Mouse (Mus musculus): ENCODE measurements around the gene Gmip.

Gene Gmip

GRCm38 (mm10) chr8:69808094-69808863, at the start of gene Gmip:
TSS of gene Gmip (plus strand) at chr8:69808679.
- peak; percentile 54 for DNase-seq (ENCODE audit: low read depth, low spot score)

- DNase-seq (ENCODE audit: low read depth, low spot score), result no peak
These were observed 46.5 kb upstream of the Gmip start for GRCm38 (mm10) chr8:69761814-69762445.

- DNase-seq (ENCODE audit: low read depth, low spot score), result no peak
These were observed 37.3 kb upstream of the Gmip start for GRCm38 (mm10) chr8:69771221-69771620.

- DNase-seq (ENCODE audit: low read depth, low spot score), result no peak
These were observed 36.4 kb upstream of the Gmip start for GRCm38 (mm10) chr8:69772106-69772505.

GRCm38 (mm10) chr8:69774503-69775148, 33.9 kb upstream of the Gmip start, which contains the start of gene Gm20422:
TSS of gene Gm20422 (minus strand) at chr8:69774886.
- DNase-seq (ENCODE audit: low read depth, low spot score), result peak; percentile 98

GRCm38 (mm10) chr8:69775149-69775534, 33.3 kb upstream of the Gmip start:
- no peak for DNase-seq (ENCODE audit: low read depth, low spot score)

- DNase-seq (ENCODE audit: low read depth, low spot score), result no peak
These were observed 31.4 kb upstream of the Gmip start for GRCm38 (mm10) chr8:69777111-69777510.

- DNase-seq (ENCODE audit: low read depth, low spot score), result no peak
These were observed 19.4 kb upstream of the Gmip start for GRCm38 (mm10) chr8:69789105-69789504.

GRCm38 (mm10) chr8:69789731-69790130, 18.7 kb upstream of the Gmip start:
- no peak for DNase-seq (ENCODE audit: low read depth, low spot score)

GRCm38 (mm10) chr8:69790364-69790763, 18.1 kb upstream of the Gmip start:
- DNase-seq (ENCODE audit: low read depth, low spot score), result no peak

GRCm38 (mm10) chr8:69790773-69791367, 17.6 kb upstream of the Gmip start, which contains the start of the genes Atp13a1 and Zfp866:
TSS of gene Atp13a1 (plus strand) at chr8:69791163.
TSS of gene Zfp866 (minus strand) at chr8:69791178.
- DNase-seq (ENCODE audit: low read depth, low spot score), result peak; percentile 83

GRCm38 (mm10) chr8:69791415-69792068, 16.9 kb upstream of the Gmip start:
- DNase-seq (ENCODE audit: low read depth, low spot score), result no peak

- no peak for DNase-seq (ENCODE audit: low read depth, low spot score)
These were observed 14.8 kb upstream of the Gmip start for GRCm38 (mm10) chr8:69793666-69794065.

GRCm38 (mm10) chr8:69794096-69794495, 14.4 kb upstream of the Gmip start:
- DNase-seq (ENCODE audit: low read depth, low spot score), result no peak

GRCm38 (mm10) chr8:69794901-69795300, 13.6 kb upstream of the Gmip start:
- DNase-seq (ENCODE audit: low read depth, low spot score), result no peak

GRCm38 (mm10) chr8:69796721-69797345, 11.6 kb upstream of the Gmip start:
- no peak for DNase-seq (ENCODE audit: low read depth, low spot score)

- DNase-seq (ENCODE audit: low read depth, low spot score), result no peak
These were observed 10.8 kb upstream of the Gmip start for GRCm38 (mm10) chr8:69797661-69798060.

GRCm38 (mm10) chr8:69799261-69799660, 9.2 kb upstream of the Gmip start:
- no peak for DNase-seq (ENCODE audit: low read depth, low spot score)

GRCm38 (mm10) chr8:69799946-69800345, 8.5 kb upstream of the Gmip start:
- DNase-seq (ENCODE audit: low read depth, low spot score), result no peak

- no peak for DNase-seq (ENCODE audit: low read depth, low spot score)
These were observed 6.7 kb upstream of the Gmip start for GRCm38 (mm10) chr8:69801796-69802195.

- no peak for DNase-seq (ENCODE audit: low read depth, low spot score)
These were observed 6.3 kb upstream of the Gmip start for GRCm38 (mm10) chr8:69802216-69802615.
